Mouse (Mus musculus) heart, embryonic 16.5 days (tissue): Measurements from ENCODE around the gene Car5a. TPM values are rescaled to one million over a fixed set of nuclear protein-coding genes. Genes with fewer than 3 reads are reported as not detected.

Experiments
- ATAC-seq: fragments of 200-750 bp; cut with Nextera tagmentation; replicated peaks from 2 replicates; pipeline ENCODE4 v1.8.0; 2017; ENCODE audit warnings: moderate number of reproducible peaks; ENCODE audit not compliant: insufficient read depth, low FRiP score; ENCODE audit errors: extremely low read depth
- H3K27ac ChIP-seq: fragments of 300-500 bp; sonication (generic); 2 replicates; pipeline ENCODE4 v1.5.1; 2014; ENCODE audit warnings: mild to moderate bottlenecking, low read length, control low read depth, moderate library complexity
- H3K27me3 ChIP-seq: fragments of 300-500 bp; sonication (generic); 2 replicates; pipeline ENCODE4 v1.6.1; 2014; ENCODE audit warnings: low read length, mixed read lengths; ENCODE audit not compliant: control insufficient read depth, insufficient read depth
- H3K36me3 ChIP-seq: fragments of 300-500 bp; sonication (generic); 2 replicates; pipeline ENCODE4 v1.6.1; 2014; ENCODE audit not compliant: control insufficient read depth, insufficient read depth
- H3K4me1 ChIP-seq: fragments of 300-500 bp; sonication (generic); 2 replicates; pipeline ENCODE4 v1.6.1; 2014; ENCODE audit warnings: low read length, mixed read lengths; ENCODE audit not compliant: control insufficient read depth, insufficient read depth
- H3K4me2 ChIP-seq: fragments of 300-500 bp; sonication (generic); 2 replicates; pipeline ENCODE4 v1.6.1; 2014; ENCODE audit warnings: low read depth, mild to moderate bottlenecking, control low read depth, low read length
- H3K4me3 ChIP-seq: fragments of 300-500 bp; sonication (generic); 2 replicates; pipeline ENCODE4 v1.5.1; 2014; ENCODE audit warnings: mild to moderate bottlenecking, control low read depth, low read length
- H3K9ac ChIP-seq: fragments of 300-500 bp; sonication (generic); 2 replicates; pipeline ENCODE4 v1.6.1; 2014; ENCODE audit warnings: low read length, control low read depth
- H3K9me3 ChIP-seq: fragments of 300-500 bp; sonication (generic); replicated peaks from 2 replicates; pipeline ENCODE4 v1.6.1; 2016; ENCODE audit warnings: low read length; ENCODE audit not compliant: control insufficient read depth
- WGBS: fragments of 180-500 bp; shearing (Covaris S2); extraction: QIAGEN DNeasy Blood & Tissue Kit; methylation state at CpG from one replicate; pipeline ENCODE4 v1.1.7; 2014; 5-methylcytosine and 5-hydroxymethylcytosine counted together
- polyA plus RNA-seq: library from polyadenylated mRNA; unstranded; fragments of >200 nt; fragmentation: Nextera tagmentation; extraction: Ambion mirVana; gene quantifications from 2 replicates; pipeline ENCODE4 v1.2.1, GENCODE M21; 2015

Car5a gene
- polyA plus RNA-seq, 1 experiment from 2014 or later = not detected

GRCm38 (mm10) chr8:121943716-121944115, 988 bp downstream of the Car5a start:
- Histone ChIP-seq H3K4me2 (no peak overlapping the region), H3K4me3 (no peak overlapping the region), H3K36me3 (no peaks in the 10 kb centered on the region), H3K4me1 (peaks cover 14% of the 10 kb centered on the region), H3K27me3 (no peaks in the 10 kb centered on the region), H3K9ac (no peak overlapping the region), H3K9me3 (no peaks in the 10 kb centered on the region), H3K27ac (no peak overlapping the region)
- 69% methylated on average over 8 of the region's 8 CpGs for WGBS
- ATAC-seq = no peak

GRCm38 (mm10) chr8:121943057-121943540, 1.6 kb downstream of the Car5a start:
- Histone ChIP-seq H3K27me3 (no peaks in the 10 kb centered on the region), H3K4me1 (peaks cover 8% of the 10 kb centered on the region), H3K36me3 (no peaks in the 10 kb centered on the region), H3K27ac (no peak overlapping the region), H3K9me3 (no peaks in the 10 kb centered on the region), H3K4me3 (no peak overlapping the region), H3K4me2 (no peak overlapping the region), H3K9ac (no peak overlapping the region)
- WGBS = 31% methylated on average over 2 of the region's 2 CpGs
- no peak for ATAC-seq

DNA sequence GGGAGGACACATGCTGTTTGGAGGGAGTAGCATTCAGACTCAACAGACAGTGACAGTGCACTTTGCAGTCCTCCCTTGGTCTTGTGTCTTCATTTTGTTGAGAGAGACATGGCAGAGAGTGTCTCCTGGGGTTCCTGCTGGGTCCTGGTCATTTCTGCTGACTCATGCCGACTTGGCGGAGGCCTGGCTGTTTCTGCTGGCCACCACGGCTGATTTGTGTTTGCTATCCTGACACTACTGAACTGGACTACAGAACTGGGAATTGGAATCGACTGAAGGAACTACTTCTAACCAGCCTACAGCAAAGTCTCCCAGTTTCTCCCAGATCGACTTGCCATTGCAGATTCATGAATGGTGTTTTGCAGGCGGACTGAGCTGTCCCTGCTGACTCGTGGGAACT, 6.0 kb downstream of the Car5a start:
- no peak for ATAC-seq
- H3K9me3 ChIP-seq = no peaks in the 10 kb centered on the region
- H3K4me2 ChIP-seq = no peak overlapping the region
- H3K36me3 ChIP-seq = no peaks in the 10 kb centered on the region
- H3K27ac ChIP-seq = no peak overlapping the region
- H3K9ac ChIP-seq = no peak overlapping the region
- no peak overlapping the region for H3K4me3 ChIP-seq
- H3K4me1 ChIP-seq = peaks cover 7% of the 10 kb centered on the region
- no peaks in the 10 kb centered on the region for H3K27me3 ChIP-seq
- 76% methylated on average over 7 of the region's 7 CpGs for WGBS

DNA sequence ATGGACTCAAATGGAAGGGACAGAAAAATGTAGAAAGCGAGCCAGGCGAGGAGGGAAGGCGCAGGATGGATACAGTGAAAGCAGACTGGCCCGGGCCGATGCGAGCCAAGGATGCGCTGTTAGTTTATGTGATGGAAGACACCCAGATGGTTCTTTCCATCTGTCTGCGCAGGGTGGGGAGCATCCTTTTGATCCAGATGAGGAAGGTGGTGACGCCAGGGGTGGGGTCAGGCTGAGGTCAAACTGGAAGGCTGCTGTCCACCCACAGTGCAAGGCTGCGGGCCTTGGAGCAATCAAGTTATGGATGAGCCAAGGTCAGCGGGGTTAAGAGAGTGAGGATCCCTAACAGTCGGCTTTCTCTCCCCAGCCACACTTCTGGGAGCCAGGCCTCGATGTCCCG, 8.3 kb downstream of the Car5a start:
- no peak overlapping the region for H3K4me2 ChIP-seq
- H3K27ac ChIP-seq = no peak overlapping the region
- H3K27me3 ChIP-seq = no peaks in the 10 kb centered on the region
- H3K9ac ChIP-seq = no peak overlapping the region
- no peaks in the 10 kb centered on the region for H3K36me3 ChIP-seq
- ATAC-seq = no peak
- H3K4me3 ChIP-seq = no peak overlapping the region
- 71% methylated on average over 14 of the region's 14 CpGs for WGBS
- H3K4me1 ChIP-seq = peaks cover 7% of the 10 kb centered on the region
- no peaks in the 10 kb centered on the region for H3K9me3 ChIP-seq

DNA sequence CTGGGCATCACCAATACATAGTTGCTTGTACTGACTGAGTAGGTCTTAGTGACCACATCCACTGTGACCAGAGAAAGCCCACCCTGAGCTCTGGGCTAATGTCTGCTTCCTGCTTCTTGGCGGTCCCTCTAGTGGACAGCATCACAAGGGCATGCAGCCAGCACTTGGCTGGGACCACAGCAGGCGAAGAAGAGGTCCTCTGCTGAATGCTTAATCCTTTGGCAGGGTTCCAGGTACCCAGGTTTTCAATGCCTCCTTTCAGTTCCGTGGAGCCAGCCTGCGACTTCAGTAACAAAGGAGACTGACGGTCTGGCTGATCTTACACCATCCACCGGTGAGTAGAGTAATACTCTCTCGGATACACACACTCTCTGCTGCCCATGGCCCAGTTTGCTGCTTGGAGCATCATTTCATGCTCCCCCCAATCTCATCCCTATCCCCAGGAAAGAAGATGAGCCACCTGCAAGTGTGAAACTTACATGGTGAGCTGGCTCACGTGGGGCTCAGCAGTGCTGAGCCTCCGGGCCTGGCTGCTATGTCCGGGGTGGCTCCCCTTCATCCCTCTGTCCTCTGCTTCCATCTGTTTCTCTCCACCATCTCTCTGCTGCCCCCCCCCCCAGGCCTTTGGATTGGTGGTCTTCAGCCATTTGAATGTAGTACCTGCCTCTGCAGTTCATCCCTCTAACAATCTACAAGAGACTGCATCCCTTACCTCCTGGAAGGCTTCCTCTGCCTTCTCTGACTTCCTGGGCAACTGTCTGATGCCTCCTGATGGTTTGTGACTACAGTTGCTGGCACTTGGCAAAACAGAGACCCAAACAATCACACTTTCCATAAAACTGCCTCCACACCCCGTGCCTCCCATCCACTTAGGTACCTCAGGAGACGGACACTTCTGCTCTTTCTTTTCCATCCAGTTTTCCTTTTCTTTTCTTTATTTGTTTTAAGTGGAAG, 9.1 kb downstream of the Car5a start:
- no peaks in the 10 kb centered on the region for H3K27me3 ChIP-seq
- peaks cover 7% of the 10 kb centered on the region for H3K4me1 ChIP-seq
- no peak overlapping the region for H3K4me2 ChIP-seq
- no peak for ATAC-seq
- no peaks in the 10 kb centered on the region for H3K36me3 ChIP-seq
- no peaks in the 10 kb centered on the region for H3K9me3 ChIP-seq
- H3K4me3 ChIP-seq = no peak overlapping the region
- WGBS = 48% methylated on average over 12 of the region's 12 CpGs
- no peak overlapping the region for H3K27ac ChIP-seq
- no peak overlapping the region for H3K9ac ChIP-seq

DNA sequence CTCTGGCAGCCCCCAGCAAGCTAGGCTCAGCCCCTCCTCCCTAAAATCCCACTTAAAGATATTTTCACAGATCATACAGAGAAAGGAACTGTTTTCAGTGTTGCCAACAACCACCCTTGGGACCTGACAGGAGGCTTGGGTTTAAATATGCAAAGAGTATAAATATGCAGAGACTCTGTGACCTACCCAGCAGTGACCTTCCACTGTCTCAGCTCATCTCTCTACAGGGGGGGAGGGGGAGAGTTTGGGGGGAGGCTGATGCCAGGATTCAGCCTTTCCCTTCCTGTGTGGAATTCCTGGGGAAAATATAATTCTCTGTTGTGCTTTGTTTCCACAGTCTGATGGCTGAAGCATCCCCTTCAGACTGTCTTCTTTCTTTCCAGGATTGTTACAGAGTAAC, 9.8 kb downstream of the Car5a start:
- Histone ChIP-seq H3K9ac (no peak overlapping the region), H3K4me2 (no peak overlapping the region), H3K4me3 (no peak overlapping the region), H3K4me1 (peaks cover 7% of the 10 kb centered on the region), H3K9me3 (no peaks in the 10 kb centered on the region), H3K27me3 (no peaks in the 10 kb centered on the region), H3K27ac (no peak overlapping the region), H3K36me3 (no peaks in the 10 kb centered on the region)
- ATAC-seq = no peak

DNA sequence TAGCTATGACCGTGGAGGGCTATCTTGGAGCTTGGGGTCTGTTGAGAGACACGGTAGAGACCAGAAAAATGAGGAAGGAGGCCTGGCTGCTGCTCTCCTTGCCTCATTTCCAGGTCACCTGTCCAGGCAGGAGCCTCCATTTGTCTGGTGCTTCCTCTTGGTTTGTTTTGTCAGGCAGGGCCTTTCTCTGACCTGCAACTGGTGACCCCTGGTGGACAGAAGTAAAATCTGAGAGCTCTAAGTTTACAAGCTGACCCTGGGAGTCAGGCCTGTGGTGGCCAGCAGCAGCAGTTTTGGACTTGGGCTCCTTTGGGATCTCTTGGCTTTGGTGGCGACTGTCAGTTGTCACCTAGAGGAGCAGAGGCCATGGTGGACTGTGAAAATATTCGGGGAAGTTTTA, 10.2 kb downstream of the Car5a start:
- Histone ChIP-seq H3K27me3 (no peaks in the 10 kb centered on the region), H3K4me1 (peaks cover 7% of the 10 kb centered on the region), H3K9ac (no peak overlapping the region), H3K36me3 (no peaks in the 10 kb centered on the region), H3K4me3 (no peak overlapping the region), H3K9me3 (no peaks in the 10 kb centered on the region), H3K4me2 (no peak overlapping the region), H3K27ac (no peak overlapping the region)
- 36% methylated on average over 4 of the region's 4 CpGs for WGBS
- no peak for ATAC-seq

DNA sequence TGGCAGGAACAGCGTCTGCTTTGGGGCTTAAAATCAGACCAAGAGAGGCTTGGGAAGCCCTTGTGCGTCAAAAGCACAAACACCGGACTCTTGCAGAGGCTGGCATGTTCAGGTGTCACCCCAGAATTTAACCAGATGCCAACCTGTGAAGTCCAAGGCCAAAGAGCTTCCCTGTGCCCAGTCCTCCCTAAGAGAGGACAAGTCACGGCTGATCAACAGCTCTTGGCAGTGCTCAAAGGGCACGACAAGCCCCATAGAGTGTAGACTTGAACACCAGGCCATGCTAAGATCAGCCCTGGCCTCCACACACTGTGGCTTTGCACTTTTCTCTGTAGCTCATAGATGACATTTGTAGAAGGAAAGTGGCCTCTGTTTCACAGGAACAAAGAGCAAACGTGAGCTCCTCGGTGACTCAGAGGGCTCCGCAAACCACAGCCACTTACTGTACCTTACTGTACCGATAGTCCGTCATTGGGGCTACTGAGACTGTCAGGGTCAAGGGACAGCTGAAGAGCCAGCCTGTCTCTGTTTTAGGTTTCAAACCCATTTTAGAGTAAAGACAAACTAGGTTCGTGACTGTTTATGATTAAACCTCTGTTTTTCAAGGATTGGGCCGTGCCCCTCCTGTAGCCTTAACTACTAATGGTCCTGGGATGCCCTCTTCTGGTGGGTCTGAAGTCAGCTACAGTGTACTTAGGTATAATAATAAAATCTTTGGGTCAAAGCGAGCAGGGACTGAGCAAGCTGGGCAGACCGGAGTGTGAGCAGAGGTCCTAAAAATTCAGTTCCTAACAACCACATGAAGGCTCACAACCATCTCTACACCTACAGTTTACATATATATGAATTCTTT, 11.8 kb downstream of the Car5a start:
- Histone ChIP-seq H3K4me1 (peaks cover 7% of the 10 kb centered on the region), H3K27me3 (no peaks in the 10 kb centered on the region), H3K9me3 (no peaks in the 10 kb centered on the region), H3K4me2 (no peak overlapping the region), H3K36me3 (no peaks in the 10 kb centered on the region), H3K4me3 (no peak overlapping the region), H3K9ac (no peak overlapping the region), H3K27ac (no peak overlapping the region)
- ATAC-seq = no peak
- WGBS = 82% methylated on average over 14 of the region's 14 CpGs
